Mouse (Mus musculus): Measurements from ENCODE around the gene Angptl8. TPM values are rescaled to one million over a fixed set of nuclear protein-coding genes. Genes with fewer than 3 reads are reported as not detected.

Angptl8 gene
- polyA plus RNA-seq, 1 experiment from 2014 or later, result 14.1 TPM

- H3K4me2 ChIP-seq, result no peak overlapping the region
- H3K9ac ChIP-seq, result no peak overlapping the region
- H3K9me3 ChIP-seq (replicated peaks), result no peaks in the 10 kb centered on the region
- peaks cover 4% of the 10 kb centered on the region for H3K4me1 ChIP-seq
- peaks cover 32% of the 10 kb centered on the region for H3K36me3 ChIP-seq
- no peak overlapping the region for H3K27ac ChIP-seq
- 47% methylated on average over 8 of the region's 8 CpGs for WGBS (ENCODE audit: insufficient replicate concordance)
- H3K27me3 ChIP-seq (replicated peaks), result no peaks in the 10 kb centered on the region
- ATAC-seq, result no peak
- H3K4me3 ChIP-seq, result no peak overlapping the region
Observed at GRCm38 (mm10) chr9:21840115-21840787, 4.9 kb downstream of the Angptl8 start.

- no peaks in the 10 kb centered on the region for H3K9me3 ChIP-seq (replicated peaks)
- H3K4me1 ChIP-seq, result peaks cover 8% of the 10 kb centered on the region
- no peak overlapping the region for H3K4me2 ChIP-seq
- no peak overlapping the region for H3K27ac ChIP-seq
- no peak overlapping the region for H3K4me3 ChIP-seq
- no peaks in the 10 kb centered on the region for H3K27me3 ChIP-seq (replicated peaks)
- H3K36me3 ChIP-seq, result peaks cover 30% of the 10 kb centered on the region
- WGBS (ENCODE audit: insufficient replicate concordance), result 85% methylated on average over 6 of the region's 6 CpGs
- H3K9ac ChIP-seq, result no peak overlapping the region
- no peak for ATAC-seq
Observed at GRCm38 (mm10) chr9:21841340-21841739, 6.0 kb downstream of the Angptl8 start.

GRCm38 (mm10) chr9:21842391-21842790, 7.1 kb downstream of the Angptl8 start:
- H3K9me3 ChIP-seq (replicated peaks), result no peaks in the 10 kb centered on the region
- H3K9ac ChIP-seq, result no peak overlapping the region
- 51% methylated on average over 5 of the region's 5 CpGs for WGBS (ENCODE audit: insufficient replicate concordance)
- no peak for ATAC-seq
- no peaks in the 10 kb centered on the region for H3K27me3 ChIP-seq (replicated peaks)
- peaks cover 17% of the 10 kb centered on the region for H3K4me1 ChIP-seq
- no peak overlapping the region for H3K27ac ChIP-seq
- H3K4me2 ChIP-seq, result no peak overlapping the region
- no peak overlapping the region for H3K4me3 ChIP-seq
- H3K36me3 ChIP-seq, result peaks cover 21% of the 10 kb centered on the region

GRCm38 (mm10) chr9:21843086-21843485, 7.8 kb downstream of the Angptl8 start:
- no peak for ATAC-seq
- H3K4me1 ChIP-seq, result peaks cover 24% of the 10 kb centered on the region
- no peak overlapping the region for H3K4me3 ChIP-seq
- H3K36me3 ChIP-seq, result peaks cover 16% of the 10 kb centered on the region; the same call in 1 of the 2 replicates
- no peaks in the 10 kb centered on the region for H3K9me3 ChIP-seq (replicated peaks)
- no peaks in the 10 kb centered on the region for H3K27me3 ChIP-seq (replicated peaks)
- no peak overlapping the region for H3K4me2 ChIP-seq
- H3K27ac ChIP-seq, result no peak overlapping the region
- H3K9ac ChIP-seq, result no peak overlapping the region
- 55% methylated on average over 6 of the region's 6 CpGs for WGBS (ENCODE audit: insufficient replicate concordance)

- Histone ChIP-seq H3K4me2 (no peak overlapping the region), H3K27ac (no peak overlapping the region), H3K9ac (no peak overlapping the region), H3K4me1 (peaks cover 29% of the 10 kb centered on the region), H3K27me3 (replicated peaks) (no peaks in the 10 kb centered on the region), H3K9me3 (replicated peaks) (no peaks in the 10 kb centered on the region), H3K36me3 (peaks cover 6% of the 10 kb centered on the region; the same call in 1 of the 2 replicates), H3K4me3 (no peak overlapping the region)
- ATAC-seq, result no peak
- WGBS (ENCODE audit: insufficient replicate concordance), result 47% methylated on average over 14 of the region's 14 CpGs
Observed at GRCm38 (mm10) chr9:21845381-21846080, 10.2 kb downstream of the Angptl8 start.

- peak overlapping the region; percentile 13; the same call in 1 of the 2 replicates for H3K9ac ChIP-seq
Observed at GRCm38 (mm10) chr9:21846755-21847341, 11.5 kb downstream of the Angptl8 start.

GRCm38 (mm10) chr9:21847425-21847824, 12.1 kb downstream of the Angptl8 start:
- Histone ChIP-seq H3K36me3 (peaks cover 3% of the 10 kb centered on the region; the same call in 1 of the 2 replicates), H3K9ac (no peak overlapping the region), H3K4me2 (peak overlapping the region; percentile 42), H3K27me3 (replicated peaks) (no peaks in the 10 kb centered on the region), H3K4me3 (no peak overlapping the region), H3K27ac (peak overlapping the region; percentile 65), H3K4me1 (peaks cover 42% of the 10 kb centered on the region), H3K9me3 (replicated peaks) (no peaks in the 10 kb centered on the region)
- ATAC-seq, result no peak
- 34% methylated on average over 3 of the region's 3 CpGs for WGBS (ENCODE audit: insufficient replicate concordance)

More at GRCm38 (mm10) chr9:21846755-21847341, 11.5 kb downstream of the Angptl8 start:
- H3K4me2 ChIP-seq, result peak overlapping the region; percentile 42
- WGBS (ENCODE audit: insufficient replicate concordance), result 33% methylated on average over 11 of the region's 11 CpGs
- peaks cover 36% of the 10 kb centered on the region for H3K4me1 ChIP-seq
- H3K36me3 ChIP-seq, result peaks cover 3% of the 10 kb centered on the region; the same call in 1 of the 2 replicates
- peak; percentile 38 for ATAC-seq
- no peak overlapping the region for H3K4me3 ChIP-seq
- no peaks in the 10 kb centered on the region for H3K27me3 ChIP-seq (replicated peaks)
- peak overlapping the region; percentile 65 for H3K27ac ChIP-seq
- H3K9me3 ChIP-seq (replicated peaks), result no peaks in the 10 kb centered on the region

GRCm38 (mm10) chr9:21847926-21848325, 12.6 kb downstream of the Angptl8 start:
- 32% methylated on average over 10 of the region's 10 CpGs for WGBS (ENCODE audit: insufficient replicate concordance)
- Histone ChIP-seq H3K9ac (no peak overlapping the region), H3K27me3 (replicated peaks) (no peaks in the 10 kb centered on the region), H3K27ac (peak overlapping the region; percentile 65), H3K9me3 (replicated peaks) (no peaks in the 10 kb centered on the region), H3K4me3 (no peak overlapping the region), H3K4me2 (no peak overlapping the region), H3K36me3 (0 out of 2 replicates have a peak, but pooled peaks cover 3% of the 10 kb centered on the region), H3K4me1 (peaks cover 47% of the 10 kb centered on the region)
- ATAC-seq, result no peak

GRCm38 (mm10) chr9:21849691-21850677, 14.7 kb downstream of the Angptl8 start:
- Histone ChIP-seq H3K9ac (no peak overlapping the region), H3K36me3 (0 out of 2 replicates have a peak, but pooled peaks cover 3% of the 10 kb centered on the region), H3K4me1 (peaks cover 47% of the 10 kb centered on the region), H3K4me2 (no peak overlapping the region), H3K27me3 (replicated peaks) (no peaks in the 10 kb centered on the region), H3K4me3 (no peak overlapping the region), H3K27ac (0 out of 2 replicates have a peak overlapping the region, but pooled peaks have one; percentile 13), H3K9me3 (replicated peaks) (no peaks in the 10 kb centered on the region)
- 62% methylated on average over 7 of the region's 7 CpGs for WGBS (ENCODE audit: insufficient replicate concordance)
- ATAC-seq, result no peak

- peaks cover 40% of the 10 kb centered on the region for H3K4me1 ChIP-seq
- WGBS (ENCODE audit: insufficient replicate concordance), result 77% methylated on average over 3 of the region's 3 CpGs
- no peak for ATAC-seq
- H3K4me2 ChIP-seq, result no peak overlapping the region; the same call in 1 of the 2 replicates
- no peaks in the 10 kb centered on the region for H3K9me3 ChIP-seq (replicated peaks)
- H3K9ac ChIP-seq, result no peak overlapping the region
- H3K27ac ChIP-seq, result no peak overlapping the region
- no peaks in the 10 kb centered on the region for H3K27me3 ChIP-seq (replicated peaks)
- no peak overlapping the region for H3K4me3 ChIP-seq
- H3K36me3 ChIP-seq, result no peaks in the 10 kb centered on the region
Observed at GRCm38 (mm10) chr9:21851084-21851483, 15.8 kb downstream of the Angptl8 start.
